Mouse (Mus musculus): ENCODE results near the gene Gm7544. TPM values are rescaled to one million over a fixed set of nuclear protein-coding genes. Genes with fewer than 3 reads are reported as not detected.
"Not testable (repeated sequence)": the region's sequence is repeated elsewhere in the genome, so short reads cannot be mapped to it uniquely, and the experiment has no call there.

Gene Gm7544
- polyA plus RNA-seq, 1 experiment from 2014 or later, result not detected

- Histone ChIP-seq H3K4me1 (replicated peaks; ENCODE audit: control insufficient read depth, insufficient read depth, low read length) (no peaks in the 10 kb centered on the region), H3K4me3 (replicated peaks; ENCODE audit: low read length) (no peak overlapping the region), H3K36me3 (ENCODE audit: control insufficient read depth, insufficient read depth) (no peaks in the 10 kb centered on the region), H3K9me3 (ENCODE audit: control insufficient read depth, low read length) (no peaks in the 10 kb centered on the region), H3K4me2 (ENCODE audit: low read length) (no peak overlapping the region), H3K27me3 (replicated peaks; ENCODE audit: control insufficient read depth, insufficient read depth, low read length) (no peaks in the 10 kb centered on the region), H3K9ac (replicated peaks; ENCODE audit: low read depth, low read length) (no peak overlapping the region), H3K27ac (ENCODE audit: low read length) (no peak overlapping the region)
- 96% methylated on average over 5 of the region's 5 CpGs for WGBS
- no peak for ATAC-seq
These were observed 17.1 kb downstream of the Gm7544 start for GRCm38 (mm10) chr1:82938666-82939065.

- not testable (repeated sequence) for H3K9me3 ChIP-seq (ENCODE audit: control insufficient read depth, low read length); H3K4me1 ChIP-seq (replicated peaks; ENCODE audit: control insufficient read depth, insufficient read depth, low read length); H3K4me3 ChIP-seq (replicated peaks; ENCODE audit: low read length); H3K27ac ChIP-seq (ENCODE audit: low read length); H3K9ac ChIP-seq (replicated peaks; ENCODE audit: low read depth, low read length); H3K27me3 ChIP-seq (replicated peaks; ENCODE audit: control insufficient read depth, insufficient read depth, low read length); H3K36me3 ChIP-seq (ENCODE audit: control insufficient read depth, insufficient read depth); ATAC-seq; H3K4me2 ChIP-seq (ENCODE audit: low read length)
- WGBS, result no CpG with 5 or more reads among the region's 6 CpGs
These were observed 24.5 kb downstream of the Gm7544 start, which contains the start of gene Gm6217 for GRCm38 (mm10) chr1:82931326-82931725. Gene Gm6217 (minus strand): TSS chr1:82931399.

- ATAC-seq; H3K9ac ChIP-seq (replicated peaks; ENCODE audit: low read depth, low read length); H3K27ac ChIP-seq (ENCODE audit: low read length); H3K27me3 ChIP-seq (replicated peaks; ENCODE audit: control insufficient read depth, insufficient read depth, low read length); H3K36me3 ChIP-seq (ENCODE audit: control insufficient read depth, insufficient read depth); H3K9me3 ChIP-seq (ENCODE audit: control insufficient read depth, low read length); H3K4me2 ChIP-seq (ENCODE audit: low read length); H3K4me3 ChIP-seq (replicated peaks; ENCODE audit: low read length); H3K4me1 ChIP-seq (replicated peaks; ENCODE audit: control insufficient read depth, insufficient read depth, low read length): not testable (repeated sequence)
- WGBS, result 89% methylated on average over 3 of the region's 3 CpGs
These were observed 25.3 kb downstream of the Gm7544 start for GRCm38 (mm10) chr1:82930558-82930957.

GRCm38 (mm10) chr1:82924650-82925049 is 31.2 kb downstream of the Gm7544 start, which contains the start of gene A030014E15Rik:
Gene A030014E15Rik (plus strand): TSS chr1:82924917.
- H3K36me3 ChIP-seq (ENCODE audit: control insufficient read depth, insufficient read depth), result no peaks in the 10 kb centered on the region
- WGBS, result 94% methylated on average over 6 of the region's 6 CpGs
- no peak within 1 kb of the TSS for H3K4me2 ChIP-seq (ENCODE audit: low read length)
- no peaks in the 10 kb centered on the region for H3K9me3 ChIP-seq (ENCODE audit: control insufficient read depth, low read length)
- H3K27ac ChIP-seq (ENCODE audit: low read length), result no peak within 1 kb of the TSS
- no peak within 1 kb of the TSS for H3K4me3 ChIP-seq (replicated peaks; ENCODE audit: low read length)
- ATAC-seq, result no peak
- H3K4me1 ChIP-seq (replicated peaks; ENCODE audit: control insufficient read depth, insufficient read depth, low read length), result no peaks in the 10 kb centered on the region
- no peak within 1 kb of the TSS for H3K9ac ChIP-seq (replicated peaks; ENCODE audit: low read depth, low read length)
- no peaks in the 10 kb centered on the region for H3K27me3 ChIP-seq (replicated peaks; ENCODE audit: control insufficient read depth, insufficient read depth, low read length)

- not testable (repeated sequence) for H3K36me3 ChIP-seq (ENCODE audit: control insufficient read depth, insufficient read depth); H3K9me3 ChIP-seq (ENCODE audit: control insufficient read depth, low read length); H3K9ac ChIP-seq (replicated peaks; ENCODE audit: low read depth, low read length); H3K27ac ChIP-seq (ENCODE audit: low read length); H3K4me2 ChIP-seq (ENCODE audit: low read length); H3K27me3 ChIP-seq (replicated peaks; ENCODE audit: control insufficient read depth, insufficient read depth, low read length); H3K4me3 ChIP-seq (replicated peaks; ENCODE audit: low read length); ATAC-seq; H3K4me1 ChIP-seq (replicated peaks; ENCODE audit: control insufficient read depth, insufficient read depth, low read length)
- WGBS, result 95% methylated on average over 5 of the region's 5 CpGs
These were observed 42.4 kb downstream of the Gm7544 start for GRCm38 (mm10) chr1:82913434-82913833.

GRCm38 (mm10) chr1:82913025-82913424 is 42.8 kb downstream of the Gm7544 start, which contains the start of gene A030005L19Rik:
Gene A030005L19Rik (plus strand): TSS chr1:82913325.
- 90% methylated on average over 3 of the region's 3 CpGs for WGBS
- no peak within 1 kb of the TSS for H3K4me3 ChIP-seq (replicated peaks; ENCODE audit: low read length)
- H3K9me3 ChIP-seq (ENCODE audit: control insufficient read depth, low read length), result no peaks in the 10 kb centered on the region
- no peak within 1 kb of the TSS for H3K4me2 ChIP-seq (ENCODE audit: low read length)
- no peaks in the 10 kb centered on the region for H3K27me3 ChIP-seq (replicated peaks; ENCODE audit: control insufficient read depth, insufficient read depth, low read length)
- ATAC-seq, result no peak
- no peak within 1 kb of the TSS for H3K9ac ChIP-seq (replicated peaks; ENCODE audit: low read depth, low read length)
- H3K36me3 ChIP-seq (ENCODE audit: control insufficient read depth, insufficient read depth), result no peaks in the 10 kb centered on the region
- H3K27ac ChIP-seq (ENCODE audit: low read length), result no peak within 1 kb of the TSS
- no peaks in the 10 kb centered on the region for H3K4me1 ChIP-seq (replicated peaks; ENCODE audit: control insufficient read depth, insufficient read depth, low read length)

GRCm38 (mm10) chr1:82905886-82906285 is 49.9 kb downstream of the Gm7544 start:
- Histone ChIP-seq H3K36me3 (ENCODE audit: control insufficient read depth, insufficient read depth) (peaks cover 15% of the 10 kb centered on the region), H3K4me2 (ENCODE audit: low read length) (no peak overlapping the region), H3K27ac (ENCODE audit: low read length) (no peak overlapping the region), H3K4me3 (replicated peaks; ENCODE audit: low read length) (no peak overlapping the region), H3K4me1 (replicated peaks; ENCODE audit: control insufficient read depth, insufficient read depth, low read length) (no peaks in the 10 kb centered on the region), H3K9ac (replicated peaks; ENCODE audit: low read depth, low read length) (no peak overlapping the region), H3K27me3 (replicated peaks; ENCODE audit: control insufficient read depth, insufficient read depth, low read length) (no peaks in the 10 kb centered on the region), H3K9me3 (ENCODE audit: control insufficient read depth, low read length) (no peaks in the 10 kb centered on the region)
- WGBS, result 45% methylated on average over 3 of the region's 3 CpGs
- no peak for ATAC-seq

Other genes with a start within 250 kb of the Gm7544 start
- 410 and 433 TPM in 2 replicates for gene Mff, start 231.1 kb downstream of the Gm7544 start, polyA plus RNA-seq (2015; fragmentation: Nextera tagmentation; extraction: Ambion mirVana)
- not detected in 2 replicates for gene Tm4sf20, start 187.6 kb downstream of the Gm7544 start, polyA plus RNA-seq (2015; fragmentation: Nextera tagmentation; extraction: Ambion mirVana)
- gene Gm47791, start 184.8 kb downstream of the Gm7544 start, polyA plus RNA-seq (2015; fragmentation: Nextera tagmentation; extraction: Ambion mirVana), result not detected in 2 replicates
- gene Agfg1, start 116.5 kb downstream of the Gm7544 start, polyA plus RNA-seq (2015; fragmentation: Nextera tagmentation; extraction: Ambion mirVana), result 33.7 and 39.9 TPM in 2 replicates
- 0.32 TPM in 1 of 2 replicates, not detected in the other for gene A030005L19Rik, start 42.7 kb downstream of the Gm7544 start, polyA plus RNA-seq (2015; fragmentation: Nextera tagmentation; extraction: Ambion mirVana)
- not detected in 2 replicates for gene A030014E15Rik, start 31.1 kb downstream of the Gm7544 start, polyA plus RNA-seq (2015; fragmentation: Nextera tagmentation; extraction: Ambion mirVana)
- not detected in 2 replicates for gene Gm6217, start 24.6 kb downstream of the Gm7544 start, polyA plus RNA-seq (2015; fragmentation: Nextera tagmentation; extraction: Ambion mirVana)
- not detected in 2 replicates for gene A030003K21Rik, start 12.6 kb downstream of the Gm7544 start, polyA plus RNA-seq (2015; fragmentation: Nextera tagmentation; extraction: Ambion mirVana)
- gene Gm47955, start 4.3 kb upstream of the Gm7544 start, polyA plus RNA-seq (2015; fragmentation: Nextera tagmentation; extraction: Ambion mirVana), result not detected in 2 replicates
- gene Gm47959, start 44.5 kb upstream of the Gm7544 start, polyA plus RNA-seq (2015; fragmentation: Nextera tagmentation; extraction: Ambion mirVana), result not detected in 2 replicates
- 1.2 TPM in 2 replicates for gene Slc19a3, start 82.4 kb upstream of the Gm7544 start, polyA plus RNA-seq (2015; fragmentation: Nextera tagmentation; extraction: Ambion mirVana)
- not detected in 2 replicates for gene Krtap28-10, start 86.5 kb upstream of the Gm7544 start, polyA plus RNA-seq (2015; fragmentation: Nextera tagmentation; extraction: Ambion mirVana)
- gene Gm47969, start 88.9 kb upstream of the Gm7544 start, polyA plus RNA-seq (2015; fragmentation: Nextera tagmentation; extraction: Ambion mirVana), result not detected in 2 replicates
- gene A030005K14Rik, start 103.4 kb upstream of the Gm7544 start, polyA plus RNA-seq (2015; fragmentation: Nextera tagmentation; extraction: Ambion mirVana), result not detected in 2 replicates
- not detected in 2 replicates for gene Krtap28-13, start 104.9 kb upstream of the Gm7544 start, polyA plus RNA-seq (2015; fragmentation: Nextera tagmentation; extraction: Ambion mirVana)
- not detected in 2 replicates for gene Ccl20, start 160.8 kb upstream of the Gm7544 start, polyA plus RNA-seq (2015; fragmentation: Nextera tagmentation; extraction: Ambion mirVana)
- gene Daw1, start 203.7 kb upstream of the Gm7544 start, polyA plus RNA-seq (2015; fragmentation: Nextera tagmentation; extraction: Ambion mirVana), result 0.82 and 0.89 TPM in 2 replicates

Data from forebrain, embryonic 16.5 days (tissue).